Mouse (Mus musculus) neutrophil, adult 5-6 weeks (primary cell): ENCODE data around the gene Gm44511. TPM values are rescaled to one million over a fixed set of nuclear protein-coding genes. Genes with fewer than 3 reads are reported as not detected.
"Not testable (repeated sequence)": the region's sequence is repeated elsewhere in the genome, so short reads cannot be mapped to it uniquely, and the experiment has no call there.

ENCODE experiments used
- ATAC-seq: fragments of 151-379, 151-347 bp; 2 replicates; pipeline ENCODE4 v1.8.0; 2017; ENCODE audit warnings: mild to moderate bottlenecking, moderate TSS enrichment; ENCODE audit not compliant: insufficient number of reproducible peaks, poor library complexity, low FRiP score, severe bottlenecking; ENCODE audit errors: extremely low read depth
- total RNA-seq: library from RNA; stranded (forward); fragments of 200-1000 nt; gene quantifications from 2 replicates; pipeline ENCODE4 v1.2.3, GENCODE M21; 2017

Gm44511 gene
- total RNA-seq, 1 experiment from 2014 or later = 2.9 TPM

DNA sequence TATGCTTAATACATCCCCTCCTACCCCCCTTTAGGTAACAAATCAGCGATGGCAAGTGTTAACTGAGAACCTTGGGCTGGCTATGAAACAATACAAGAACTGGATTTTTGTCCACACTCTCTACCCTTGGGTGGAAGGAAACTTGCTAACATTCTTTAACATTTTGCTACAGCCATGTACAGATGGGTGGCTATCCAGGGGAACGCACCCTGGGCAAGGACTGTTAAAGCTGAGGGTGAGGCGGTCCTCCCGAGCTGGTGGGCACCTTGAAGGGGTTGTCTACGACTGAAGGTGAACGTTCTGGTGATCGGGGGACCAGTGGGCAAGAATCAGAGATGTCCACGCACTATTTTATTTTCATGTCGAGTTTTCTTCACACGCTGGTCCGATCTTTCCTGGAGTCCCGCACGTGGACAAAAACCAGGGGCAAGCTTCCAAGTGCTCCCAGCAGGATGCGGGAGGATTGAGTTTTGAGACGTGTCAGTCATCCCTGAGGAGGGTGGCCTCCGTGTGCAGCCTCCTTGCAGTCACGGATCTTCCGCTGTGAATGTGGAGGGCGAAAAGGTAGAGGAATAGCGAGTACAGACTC is 16.3 kb upstream of the Gm44511 start:
- ATAC-seq = no peak

DNA sequence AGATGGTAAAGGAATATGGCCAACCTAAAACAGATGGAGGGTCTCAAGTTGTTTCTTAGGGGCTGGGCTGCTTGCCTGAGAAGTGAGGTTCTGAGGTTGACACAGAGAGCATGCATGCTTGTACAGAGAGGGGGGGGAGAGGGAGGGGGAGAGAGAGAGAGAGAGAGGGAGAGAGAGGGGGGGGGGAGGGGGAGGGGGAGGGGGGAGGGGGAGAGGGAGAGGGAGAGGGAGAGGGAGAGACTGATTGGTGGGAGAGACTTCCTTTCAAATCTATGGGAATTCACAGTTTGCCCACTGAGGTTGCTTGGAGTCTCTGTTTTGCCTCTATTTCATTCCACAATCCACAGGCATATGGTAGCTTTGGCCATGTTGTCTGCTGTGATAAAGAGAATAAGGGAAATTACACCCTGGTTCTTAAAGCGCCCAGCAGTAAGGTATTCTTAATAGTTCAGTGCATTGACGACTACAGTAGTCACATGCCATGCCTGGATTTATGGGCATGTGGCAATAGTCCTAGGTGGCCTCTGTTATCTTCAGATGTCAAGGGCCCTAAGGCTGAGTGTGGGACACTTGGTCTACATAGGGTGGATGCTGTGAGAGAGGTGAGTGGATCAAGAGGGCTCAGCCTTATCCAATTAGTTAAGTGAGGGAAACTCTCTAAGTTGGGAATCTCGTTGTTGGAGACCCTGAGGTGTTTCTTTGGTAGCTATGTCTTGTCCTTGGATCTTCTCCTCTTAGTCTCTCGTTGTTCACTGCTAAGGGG is 15.4 kb upstream of the Gm44511 start:
- no peak for ATAC-seq

DNA sequence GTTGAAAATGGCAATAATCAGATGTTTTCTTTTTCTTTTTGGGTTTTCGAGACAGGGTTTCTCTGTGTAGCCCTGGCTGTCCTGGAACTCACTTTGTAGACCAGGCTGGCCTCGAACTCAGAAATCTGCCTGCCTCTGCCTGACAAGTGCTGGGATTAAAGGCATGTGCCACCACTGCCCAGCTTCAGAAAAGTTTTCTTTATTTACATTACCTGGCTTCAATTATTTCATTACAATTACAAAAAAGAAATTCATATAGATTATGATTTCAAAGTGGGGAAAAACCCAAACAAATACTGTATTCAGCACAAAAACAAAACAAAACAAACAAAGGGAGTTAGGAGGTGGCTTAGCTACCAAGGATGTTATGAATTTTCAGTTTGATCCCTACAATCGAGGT is 14.6 kb upstream of the Gm44511 start:
- not testable (repeated sequence) for ATAC-seq

DNA sequence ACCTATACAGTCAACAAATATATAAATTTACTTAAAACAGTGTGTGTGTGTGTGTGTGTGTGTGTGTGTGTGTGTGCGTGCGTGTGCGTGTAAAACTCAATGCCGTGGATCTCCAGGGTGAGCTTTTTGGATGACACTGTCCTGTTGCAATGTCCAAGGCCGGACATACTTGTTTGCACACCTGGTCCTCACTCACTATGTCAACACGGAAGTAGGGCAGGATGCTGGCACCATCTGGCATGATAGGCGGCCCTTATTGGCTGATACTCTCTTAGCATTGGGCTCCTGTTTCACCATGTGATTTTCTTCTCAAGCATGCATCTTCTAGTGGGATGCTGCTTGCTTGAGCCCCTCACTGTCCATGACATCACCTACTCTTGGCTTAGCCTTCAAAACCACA is 13.8 kb upstream of the Gm44511 start:
- ATAC-seq = no peak

DNA sequence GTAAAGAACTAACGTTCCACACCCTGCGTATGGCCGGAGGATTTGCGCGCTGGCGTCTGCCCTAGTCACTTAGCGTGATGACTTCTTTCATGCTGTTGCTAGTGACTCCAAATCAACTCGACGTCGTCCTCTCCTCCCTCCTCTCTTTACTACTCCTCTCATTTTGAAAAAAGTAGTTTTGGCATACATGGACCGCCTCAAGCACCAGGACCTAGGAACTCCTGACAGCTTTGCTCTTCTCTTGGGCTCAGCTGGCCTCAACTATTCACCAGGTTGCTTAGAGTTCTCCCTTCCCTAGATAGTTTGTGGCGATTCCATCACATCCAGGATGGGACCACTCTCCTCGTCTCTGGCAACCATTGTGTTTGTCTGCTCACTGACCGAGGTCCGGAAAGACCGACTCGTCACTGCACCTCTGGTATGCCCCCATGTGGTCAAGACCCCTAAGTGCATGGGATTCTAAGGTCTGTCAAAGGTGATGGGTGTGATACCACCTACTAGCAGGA is 13.2 kb upstream of the Gm44511 start:
- ATAC-seq = peak; percentile 72

DNA sequence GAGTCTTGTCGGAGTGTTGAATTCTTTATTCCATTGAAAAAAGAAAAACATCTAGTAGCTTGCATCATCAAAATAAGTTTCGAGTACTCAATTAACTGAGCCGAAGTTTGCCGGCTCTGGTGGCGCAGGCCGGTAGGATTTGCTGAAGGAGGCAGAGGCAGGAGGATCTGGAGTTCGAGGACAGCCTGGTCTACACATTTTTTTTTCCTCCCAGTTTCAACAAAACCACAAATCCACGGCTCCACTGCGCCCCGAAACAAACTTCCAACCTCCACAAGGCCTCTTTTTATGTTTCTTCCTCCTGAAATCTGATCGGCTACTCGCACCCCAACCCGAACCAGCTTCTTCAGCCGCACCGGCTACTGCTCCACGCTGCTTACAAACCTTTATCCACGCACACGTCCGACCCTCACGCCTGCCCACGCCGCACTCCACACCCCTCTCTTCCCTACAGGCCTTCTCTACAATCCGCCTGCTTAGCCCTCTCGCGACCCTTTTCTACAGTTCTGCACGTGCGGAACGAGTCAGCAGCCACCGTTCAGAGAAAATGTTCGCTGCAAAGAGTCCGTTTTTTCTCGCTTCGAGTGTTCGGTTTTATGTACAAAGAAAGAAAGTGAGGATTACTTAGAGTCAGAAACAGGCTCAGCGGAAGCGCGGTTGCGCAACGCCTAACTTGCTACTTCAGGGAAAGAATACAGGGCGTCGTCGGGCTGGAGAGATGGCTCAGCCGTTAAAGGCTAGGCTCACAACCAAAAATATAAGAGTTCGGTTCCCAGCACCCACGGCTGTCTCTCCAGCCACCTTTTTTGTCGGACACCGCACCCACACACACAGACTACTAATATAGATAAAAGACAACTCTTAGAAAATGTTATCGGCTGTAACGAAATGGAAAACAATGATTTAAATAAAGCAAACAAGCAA is 12.5 kb upstream of the Gm44511 start:
- ATAC-seq = peak; percentile 21

DNA sequence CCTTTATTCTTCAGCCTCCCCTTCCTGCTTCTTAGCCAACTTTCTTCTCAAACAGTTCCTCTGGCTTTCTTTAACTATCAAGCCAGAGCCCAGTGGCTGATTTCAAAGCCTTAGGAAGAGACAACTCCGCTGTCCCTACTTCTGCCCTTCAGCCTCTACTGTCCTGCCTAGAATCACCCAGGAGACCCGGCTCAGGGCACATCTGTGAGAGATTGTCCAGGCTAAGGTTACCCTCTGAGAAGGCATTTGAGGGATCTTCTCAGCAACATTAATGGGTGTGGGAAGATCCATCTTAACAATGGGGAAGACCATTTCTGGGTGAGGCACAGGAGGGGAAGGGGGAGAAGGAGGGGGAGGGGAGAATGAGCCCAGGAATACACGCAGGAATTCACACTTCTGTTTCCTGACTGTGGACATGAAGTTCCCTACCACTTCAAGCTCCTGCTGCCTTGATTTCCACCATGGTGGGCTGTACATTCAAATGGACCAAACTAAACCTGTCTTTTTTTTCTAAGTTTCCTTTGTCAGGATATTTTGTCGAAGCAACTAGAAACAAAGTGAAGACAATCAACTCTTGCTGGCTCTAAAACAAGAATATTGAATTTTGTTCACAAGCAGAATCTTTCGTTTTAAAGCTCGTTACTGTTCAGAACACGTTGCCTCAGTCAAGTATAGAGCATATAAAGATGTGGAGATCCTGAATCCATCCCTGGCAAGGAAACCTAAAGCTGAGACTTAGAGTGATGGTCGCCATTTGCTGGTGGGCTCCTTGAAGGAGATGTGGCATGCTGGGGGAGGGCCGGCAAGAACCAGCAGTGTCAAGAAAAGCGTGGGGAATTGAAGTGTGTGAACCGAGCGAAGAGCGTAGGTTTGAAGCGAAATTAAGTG is 11.6 kb upstream of the Gm44511 start:
- no peak for ATAC-seq

DNA sequence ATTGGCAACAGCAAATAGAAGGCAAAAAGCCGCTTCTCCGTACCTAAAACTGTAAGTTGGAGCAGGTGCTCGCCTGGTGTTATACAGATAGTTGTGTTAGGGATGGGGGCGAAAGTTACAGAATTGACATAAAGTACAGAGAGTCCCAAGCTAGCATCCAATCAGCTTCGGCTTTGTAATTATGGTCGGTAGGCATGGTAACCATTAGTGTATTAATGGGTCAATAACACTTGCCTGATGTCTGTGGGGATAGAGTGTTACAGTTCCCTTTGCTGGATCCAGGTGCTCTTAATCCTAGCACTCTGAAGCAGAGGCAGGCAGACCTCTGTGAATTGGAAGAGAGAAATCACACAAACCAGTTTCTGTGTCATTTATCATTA is 10.8 kb upstream of the Gm44511 start:
- ATAC-seq = no peak

DNA sequence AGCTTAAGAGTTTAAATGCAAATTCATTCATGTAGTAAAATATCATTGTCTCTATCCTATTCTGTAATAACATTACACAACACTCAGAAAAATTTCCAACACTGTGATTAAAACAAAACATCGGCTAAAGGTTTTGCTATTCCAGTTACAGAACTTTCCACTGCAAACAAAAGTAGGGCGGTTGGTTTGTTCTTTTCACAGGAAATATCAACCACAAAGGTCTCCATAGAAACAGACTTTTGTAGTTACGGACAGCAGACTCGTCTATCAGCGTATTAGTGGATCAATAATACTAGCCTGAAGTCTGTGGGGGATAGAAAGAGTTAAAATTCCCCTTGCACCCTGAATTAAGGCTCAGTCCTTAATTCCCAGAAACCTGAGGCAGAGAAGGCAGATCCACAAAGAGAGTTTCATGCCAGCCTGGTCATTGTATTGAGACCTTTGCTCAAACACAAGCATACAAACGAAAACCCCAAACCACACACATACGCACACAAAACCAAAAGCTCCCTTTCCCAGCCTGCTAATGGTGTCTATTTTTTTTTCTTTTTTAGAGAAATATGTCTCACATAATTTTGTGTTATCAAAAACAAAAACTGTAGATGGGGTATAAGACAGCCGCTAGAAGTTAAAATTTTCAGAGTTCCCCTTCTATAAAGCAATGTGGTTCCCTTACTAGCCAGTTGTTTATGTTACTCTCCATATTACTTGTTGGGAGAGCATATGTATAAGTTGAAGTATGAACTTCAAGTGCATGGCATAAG is 10.3 kb upstream of the Gm44511 start:
- ATAC-seq = no peak

DNA sequence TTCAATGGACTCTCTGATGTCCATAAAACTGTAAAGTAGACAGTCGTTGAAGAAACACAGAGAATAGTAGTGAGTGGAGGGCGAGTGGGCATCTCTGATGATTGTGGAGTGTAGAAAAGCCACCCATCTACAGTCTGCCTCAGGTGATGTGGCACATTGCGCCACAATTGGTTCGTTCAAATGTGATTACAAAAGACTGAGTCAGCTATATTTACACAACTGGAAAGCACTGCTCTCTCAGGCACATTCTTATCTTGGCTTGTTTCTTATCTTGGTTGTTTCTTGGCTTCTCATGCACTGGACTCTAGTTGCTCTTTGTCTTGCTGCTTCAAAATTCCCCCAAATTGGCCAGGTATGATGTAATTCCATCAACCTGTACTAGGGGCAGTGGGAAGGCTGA is 9.5 kb upstream of the Gm44511 start:
- ATAC-seq = no peak

DNA sequence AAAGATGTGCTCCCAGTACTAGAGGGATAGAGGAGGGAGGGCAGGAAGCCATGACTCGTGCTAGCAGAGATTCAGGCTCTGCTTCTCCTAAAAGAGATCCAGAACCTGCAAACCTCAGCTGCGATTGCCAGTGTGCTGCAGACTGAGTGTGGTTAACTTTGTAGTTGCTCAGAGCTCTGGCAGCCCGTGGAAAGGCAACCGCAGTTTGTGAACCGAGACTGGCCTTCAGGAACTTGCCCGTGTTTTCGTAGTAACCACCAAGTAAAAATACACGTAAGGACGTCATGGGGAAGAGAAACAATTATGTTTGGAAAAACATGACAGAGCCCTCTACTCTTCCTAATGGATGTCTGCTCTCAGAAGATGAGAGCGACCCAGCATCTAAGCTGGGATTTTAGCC is 6.9 kb upstream of the Gm44511 start:
- ATAC-seq = 0 out of 2 replicates have a peak, but pooled peaks have one; percentile 24

DNA sequence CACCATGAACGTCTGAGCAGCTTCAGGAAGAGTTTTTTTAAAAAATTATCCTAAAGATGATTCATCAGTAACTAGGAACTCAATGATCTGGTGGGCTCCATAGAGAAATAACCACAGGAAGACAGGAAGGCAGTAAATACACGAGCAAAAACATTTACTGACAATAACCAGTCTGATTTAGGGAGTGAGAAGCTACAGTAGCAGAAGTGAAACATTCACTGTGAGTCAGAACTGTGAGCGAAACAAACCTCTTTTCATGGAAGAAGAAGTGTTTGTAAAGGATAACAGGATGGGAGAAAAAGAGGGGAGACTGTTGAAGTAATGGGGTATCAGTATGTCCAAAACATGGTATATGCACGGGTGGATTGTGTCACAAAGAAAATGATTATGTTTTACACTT is 3.7 kb upstream of the Gm44511 start:
- ATAC-seq = no peak

DNA sequence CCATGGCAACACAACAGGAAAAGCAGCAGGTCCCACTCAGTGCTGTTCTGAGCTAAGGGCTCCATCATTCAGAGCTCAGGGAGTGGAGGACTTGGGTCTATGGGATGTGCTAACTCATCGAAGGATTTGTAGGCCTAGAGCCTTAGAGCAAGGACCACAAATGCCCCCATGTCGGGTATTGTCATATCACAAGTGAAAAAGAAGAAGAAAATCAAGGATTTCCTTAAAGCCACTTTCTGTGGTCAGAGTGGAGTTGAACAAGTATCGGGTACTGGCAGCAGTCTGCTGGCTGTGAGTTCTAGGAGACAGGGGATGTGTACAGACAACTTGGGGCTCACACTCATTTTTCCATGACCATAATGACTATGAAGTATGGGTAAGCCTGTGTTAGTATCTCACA is 666 bp upstream of the Gm44511 start:
- ATAC-seq = no peak

DNA sequence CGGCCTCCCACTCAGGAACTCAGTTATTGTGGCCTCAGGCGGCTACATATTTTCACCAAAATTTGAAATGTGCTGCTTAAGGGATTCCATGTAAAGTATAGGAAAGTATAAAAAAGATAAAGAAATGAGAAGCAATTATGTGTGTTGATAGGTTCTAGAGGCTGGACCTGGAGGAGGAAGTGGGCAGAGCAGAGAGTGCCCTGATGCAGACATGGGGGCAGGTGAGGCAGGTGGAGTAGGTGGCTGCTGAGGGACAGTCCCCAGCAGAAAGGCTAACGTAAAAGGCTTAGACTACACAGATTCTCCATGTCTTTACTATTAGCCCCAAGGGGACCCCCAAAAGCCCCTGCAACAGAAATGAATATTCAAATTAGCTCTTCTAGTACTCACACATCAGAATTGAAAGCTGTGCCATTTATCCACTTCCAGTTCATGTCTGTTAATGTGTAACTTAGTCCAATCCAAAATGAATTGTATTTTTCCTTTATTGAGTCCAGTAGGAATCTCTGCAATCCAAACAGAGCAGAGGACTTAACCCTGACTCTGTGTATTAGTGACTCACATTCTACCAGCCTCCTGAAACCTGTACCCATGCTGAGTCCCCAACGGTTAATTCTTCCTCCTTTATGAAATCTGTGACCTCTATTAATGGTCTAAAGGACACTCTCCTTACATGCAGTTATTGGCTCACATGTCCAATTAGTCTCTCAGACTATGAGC is 7.9 kb downstream of the Gm44511 start:
- no peak for ATAC-seq

DNA sequence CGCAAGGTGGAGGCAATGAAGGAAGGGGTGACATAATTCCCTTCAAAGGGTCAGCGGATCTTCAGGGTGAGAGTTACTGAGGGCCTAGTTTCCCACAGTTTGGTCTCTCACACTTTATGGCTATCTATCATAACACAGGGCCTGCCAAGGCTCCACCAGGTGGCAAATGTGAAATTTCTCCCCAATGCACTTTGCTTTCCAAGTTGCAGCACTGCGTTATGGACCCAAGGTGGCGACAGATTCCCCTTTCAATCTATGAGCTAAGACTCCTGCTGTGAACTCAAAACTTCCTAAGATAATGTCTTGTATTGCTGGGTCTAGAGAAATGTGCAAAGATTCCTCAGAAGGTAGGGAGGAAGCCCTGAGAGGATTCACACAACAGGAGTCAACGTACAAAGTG is 17.6 kb downstream of the Gm44511 start:
- peak; percentile 77 for ATAC-seq

DNA sequence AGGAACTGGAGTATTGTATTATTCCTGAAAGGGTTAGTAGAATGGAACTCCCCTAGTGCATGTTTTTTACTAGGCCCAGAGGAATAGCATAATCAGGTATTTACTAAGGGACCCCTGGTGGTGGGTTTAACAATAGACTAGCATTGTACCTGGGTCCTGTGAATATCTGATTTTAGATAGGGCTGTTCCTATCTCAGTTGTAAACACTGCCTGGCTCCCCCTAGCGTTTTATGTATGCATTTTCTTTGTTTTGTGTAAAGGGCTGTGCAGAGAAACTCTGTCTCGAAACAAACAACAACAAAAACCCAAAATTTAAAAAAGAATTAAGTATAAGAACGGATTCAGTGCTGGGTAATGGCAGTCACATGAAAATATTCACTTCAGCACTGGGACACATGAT is 19.1 kb downstream of the Gm44511 start:
- no peak for ATAC-seq

DNA sequence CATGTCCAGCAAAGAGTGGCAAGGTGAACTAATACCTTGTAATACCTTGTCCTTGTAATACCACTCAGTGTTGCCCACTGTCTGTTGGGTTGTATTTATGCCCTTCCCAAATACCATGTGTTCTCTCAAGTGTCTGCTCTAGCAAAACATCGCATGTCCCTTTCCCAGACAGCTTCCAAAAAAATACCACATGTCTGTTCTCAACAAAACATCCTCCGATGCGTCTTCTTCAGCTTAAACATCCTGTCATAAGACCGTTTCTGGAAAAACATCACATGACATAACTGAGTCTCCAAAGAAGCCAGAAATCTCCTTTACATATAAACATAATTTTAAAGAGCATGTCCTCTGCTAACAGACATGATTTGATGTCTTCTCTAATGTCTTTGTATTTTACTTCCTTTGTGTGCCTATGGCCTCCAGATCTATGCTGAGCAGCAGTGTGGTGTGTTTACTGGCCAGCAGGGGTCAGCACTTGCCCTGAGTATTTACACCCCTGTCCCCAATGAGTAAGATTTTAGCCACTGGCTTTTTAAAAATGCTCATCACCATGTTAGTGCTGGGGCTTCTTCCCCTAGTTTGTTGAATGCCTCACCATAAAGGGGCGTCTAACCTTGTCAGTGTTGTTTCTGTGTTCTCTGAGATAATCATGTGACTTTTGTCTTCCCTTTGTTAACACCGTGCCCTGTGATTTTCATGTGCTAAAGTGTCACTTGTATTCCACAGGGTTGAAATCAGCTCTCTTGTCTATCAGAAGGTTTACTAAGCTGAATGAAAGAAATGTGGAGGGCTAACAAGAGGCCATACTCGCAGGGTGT is 21.1 kb downstream of the Gm44511 start:
- ATAC-seq = peak; percentile 69
